Mouse (Mus musculus): Measurements from ENCODE around the gene Zfp827.

DNA sequence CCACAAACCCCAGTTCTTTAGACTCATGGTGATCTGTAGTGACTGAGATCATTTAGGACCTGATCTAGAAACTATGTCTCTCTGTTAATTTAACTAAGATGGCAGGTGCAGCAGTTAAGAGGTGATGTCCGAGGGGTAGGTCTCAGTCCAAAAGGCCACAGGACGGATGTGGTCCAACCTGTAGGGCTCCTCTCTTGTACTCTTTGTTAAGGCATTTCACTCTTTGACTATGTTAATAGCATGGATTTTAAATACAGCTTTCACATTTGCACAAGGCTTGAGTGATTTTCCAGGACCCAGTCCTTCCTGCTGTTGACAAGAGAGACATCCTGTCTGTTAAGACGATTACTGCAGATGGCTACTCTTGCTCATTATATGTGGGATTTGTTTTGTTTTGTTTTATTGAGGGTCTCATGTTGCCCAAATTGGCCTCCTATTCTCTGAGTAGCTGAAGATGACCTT lies 56.2 kb downstream of the Zfp827 start:
- TF ChIP-seq CTCF (IDR thresholded peaks at IDR 0.05; ENCODE audit: low read depth, low read length) (no peak), GATA1 (IDR thresholded peaks at IDR 0.05; ENCODE audit: borderline replicate concordance, low read length) (no peak), POLR2AphosphoS5 (IDR thresholded peaks at IDR 0.05; ENCODE audit: insufficient replicate concordance, low read depth, low read length) (no peak)

All from G1E (cell line).